Mouse (Mus musculus): ENCODE measurements around the gene Klf5.

DNA sequence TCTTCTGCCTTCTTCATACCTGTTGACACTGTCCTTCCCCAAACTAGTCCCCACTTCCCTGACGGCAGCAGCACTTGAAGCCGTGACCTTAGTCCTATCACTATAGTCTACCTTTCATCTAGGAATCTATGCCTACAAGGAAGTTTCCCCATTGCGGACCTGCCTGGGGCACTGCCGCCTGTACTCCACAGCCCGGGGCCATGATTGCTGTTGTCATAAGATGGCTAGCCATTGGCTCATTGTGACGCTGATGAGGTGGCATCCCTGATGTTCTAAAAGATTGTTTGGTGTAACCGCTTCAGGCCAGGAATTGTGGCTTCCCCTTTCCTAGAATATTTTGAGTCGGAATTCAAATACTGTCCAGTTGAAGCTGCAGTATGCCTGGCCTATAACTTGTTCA, 4.1 kb upstream of the Klf5 start:
- TF ChIP-seq POLR2A (IDR thresholded peaks at IDR 0.05; ENCODE audit: control insufficient read depth in 1 of 2, insufficient read depth in 1 of 2, low read depth in 1 of 2, low read length in 2 of 2, poor library complexity in 1 of 2) = no peak
- no peak for TF ChIP-seq ZC3H11A (IDR thresholded peaks at IDR 0.05; ENCODE audit: low read depth, low read length)
- no peak for TF ChIP-seq CHD1 (IDR thresholded peaks at IDR 0.05; ENCODE audit: low read depth, low read length)
- no peak for TF ChIP-seq TAL1 (IDR thresholded peaks at IDR 0.05; ENCODE audit: low read length)
- no peak for TF ChIP-seq EP300 (IDR thresholded peaks at IDR 0.05; ENCODE audit: low read depth in 1 of 2, low read length in 2 of 2)
- TF ChIP-seq JUND (IDR thresholded peaks at IDR 0.05; ENCODE audit: low read depth, low read length) = no peak
- no peak for TF ChIP-seq CHD2 (IDR thresholded peaks at IDR 0.05; ENCODE audit: low read length)
- TF ChIP-seq GATA1 (IDR thresholded peaks at IDR 0.05; ENCODE audit: low read depth, low read length) = no peak
- TF ChIP-seq CTCF (IDR thresholded peaks at IDR 0.05 in 2 of 3, conservative IDR thresholded peaks at IDR 0.05 in 1 of 3; ENCODE audit: control insufficient read depth in 1 of 3, insufficient read depth in 1 of 3, low read depth in 2 of 3, low read length in 3 of 3, poor library complexity in 1 of 3, severe bottlenecking in 1 of 3) = no peak
- no peak for TF ChIP-seq MEF2A (IDR thresholded peaks at IDR 0.05; ENCODE audit: extremely low read depth, insufficient replicate concordance, low read depth, low read length, poor library complexity, severe bottlenecking)

All from MEL (cell line).